Mouse (Mus musculus) testis, postnatal 10 days (tissue): ENCODE data around the gene Mfap5.
A peak's percentile ranks its signal among the peaks of the same experiment; 100 is the strongest.
"Not testable (repeated sequence)": the region's sequence is repeated elsewhere in the genome, so short reads cannot be mapped to it uniquely, and the experiment has no call there.

ENCODE experiments used
- DNase-seq: peaks from one replicate; pipeline ENCODE4 v3.0.0; 2021; ENCODE audit warnings: low spot score

The Mfap5 gene

GRCm38 (mm10) chr6:122561005-122561404 lies 55.4 kb downstream of the Mfap5 start:
- DNase-seq = peak; percentile 45

GRCm38 (mm10) chr6:122562463-122562862 lies 56.8 kb downstream of the Mfap5 start:
- peak; percentile 74 for DNase-seq

GRCm38 (mm10) chr6:122565070-122565784 lies 59.6 kb downstream of the Mfap5 start:
- DNase-seq = no peak

- DNase-seq = no peak
Observed at GRCm38 (mm10) chr6:122569113-122569512, 63.5 kb downstream of the Mfap5 start.

- DNase-seq = no peak
Observed at GRCm38 (mm10) chr6:122569762-122570161, 64.1 kb downstream of the Mfap5 start.

GRCm38 (mm10) chr6:122570695-122571616 lies 65.3 kb downstream of the Mfap5 start:
- DNase-seq = no peak

GRCm38 (mm10) chr6:122571617-122571959 lies 65.9 kb downstream of the Mfap5 start:
- no peak for DNase-seq

- not testable (repeated sequence) for DNase-seq
Observed at GRCm38 (mm10) chr6:122575037-122575436, 69.4 kb downstream of the Mfap5 start.

- no peak for DNase-seq
Observed at GRCm38 (mm10) chr6:122577030-122577429, 71.4 kb downstream of the Mfap5 start.
